Mouse (Mus musculus) ovary, postnatal 14 days (tissue): ENCODE data around the gene Dcakd.
A peak's percentile ranks its signal among the peaks of the same experiment; 100 is the strongest.
"Not testable (repeated sequence)": the region's sequence is repeated elsewhere in the genome, so short reads cannot be mapped to it uniquely, and the experiment has no call there.

ENCODE experiments used
- DNase-seq: peaks from one replicate; pipeline ENCODE4 v3.0.0; 2022; ENCODE audit warnings: low spot score

Gene Dcakd

GRCm38 (mm10) chr11:102981151-102981890 is 46.8 kb downstream of the Dcakd start:
- DNase-seq, result no peak

DNA sequence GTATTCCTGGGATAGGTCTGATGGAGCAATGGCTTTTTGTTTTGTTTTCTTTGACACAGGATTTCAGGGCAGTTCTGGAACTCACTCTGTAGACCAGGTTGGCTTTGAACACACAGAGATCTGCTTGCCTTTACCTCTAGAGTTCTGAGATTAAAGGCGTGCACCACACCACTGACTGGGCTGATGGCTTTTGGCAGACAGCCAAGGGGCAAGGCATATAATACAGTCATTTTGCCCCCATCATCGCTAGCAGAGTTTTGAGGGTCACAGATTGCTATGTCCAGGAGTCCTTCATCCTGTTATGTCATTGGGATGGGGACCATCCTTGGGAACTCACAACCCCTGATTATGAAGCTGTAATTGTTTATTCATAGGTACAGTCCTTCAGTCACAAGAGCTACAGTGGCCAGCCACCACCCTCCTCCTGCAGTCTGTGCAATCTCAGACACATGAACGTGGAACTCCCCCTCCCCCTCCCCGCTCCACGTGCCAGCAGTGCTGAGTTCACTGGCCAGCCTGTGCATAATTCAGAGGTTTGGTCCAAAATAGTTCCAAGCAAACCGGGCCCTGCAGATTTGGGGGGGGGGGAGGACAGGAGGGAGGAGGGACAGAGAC is 50.0 kb downstream of the Dcakd start:
- DNase-seq, result no peak

GRCm38 (mm10) chr11:102975966-102976365 is 52.2 kb downstream of the Dcakd start:
- not testable (repeated sequence) for DNase-seq

- DNase-seq, result no peak
Observed at GRCm38 (mm10) chr11:102972326-102972725, 55.8 kb downstream of the Dcakd start.

DNA sequence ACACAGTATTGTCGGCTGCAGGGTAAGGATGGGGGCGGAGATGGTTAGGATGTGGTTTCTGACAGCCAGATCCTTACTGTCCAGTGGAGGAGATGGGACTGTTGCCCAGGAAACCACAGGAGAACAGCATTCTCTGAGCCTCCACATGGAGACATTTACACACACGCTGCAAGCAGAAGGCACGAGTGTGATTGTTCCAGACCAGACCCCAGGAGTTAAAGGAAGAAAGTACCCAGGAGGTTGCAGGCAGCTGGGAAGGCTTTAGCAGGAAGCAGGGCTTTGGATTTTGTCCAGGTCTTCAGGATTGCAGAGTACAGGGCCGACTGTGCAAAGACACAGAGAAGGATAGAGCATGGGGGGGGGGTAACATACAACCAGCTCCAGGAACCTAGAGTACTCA is 56.5 kb downstream of the Dcakd start:
- DNase-seq, result no peak

- DNase-seq, result no peak
Observed at GRCm38 (mm10) chr11:102964547-102965091, 63.5 kb downstream of the Dcakd start.

DNA sequence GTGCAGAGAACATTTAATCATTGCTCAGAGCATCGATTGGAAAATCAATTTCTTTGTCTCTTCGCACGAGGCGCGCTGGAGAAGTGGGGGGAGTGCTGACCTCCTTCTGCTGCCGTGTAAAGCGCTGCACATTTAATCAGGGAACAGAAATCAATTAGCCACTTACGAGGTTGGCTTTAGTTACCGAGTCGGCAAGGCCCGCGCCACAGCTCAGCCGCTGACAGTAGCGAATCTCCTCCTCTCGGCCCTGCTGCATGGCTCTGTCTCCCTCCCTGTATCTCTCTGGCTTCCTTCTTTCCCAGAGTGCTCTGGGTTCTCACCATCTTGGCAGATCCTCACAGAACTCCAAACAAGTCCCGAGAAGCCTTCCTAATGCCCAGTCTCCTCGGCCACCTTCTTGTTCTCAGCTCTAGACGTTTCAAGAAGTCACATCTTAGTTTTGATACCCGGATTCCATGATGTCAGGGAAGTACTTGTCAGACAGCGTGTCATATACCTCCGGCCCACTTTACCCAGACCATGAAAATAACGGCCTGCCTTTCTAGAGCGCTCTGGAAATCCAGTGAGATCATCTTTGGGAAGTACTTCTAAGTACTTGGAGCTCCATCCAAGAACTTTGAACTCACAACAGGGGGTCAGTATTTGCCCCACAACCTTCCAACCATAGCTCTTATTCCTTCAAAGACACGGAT is 64.1 kb downstream of the Dcakd start:
- no peak for DNase-seq

GRCm38 (mm10) chr11:102963246-102963854 is 64.8 kb downstream of the Dcakd start:
- no peak for DNase-seq

DNA sequence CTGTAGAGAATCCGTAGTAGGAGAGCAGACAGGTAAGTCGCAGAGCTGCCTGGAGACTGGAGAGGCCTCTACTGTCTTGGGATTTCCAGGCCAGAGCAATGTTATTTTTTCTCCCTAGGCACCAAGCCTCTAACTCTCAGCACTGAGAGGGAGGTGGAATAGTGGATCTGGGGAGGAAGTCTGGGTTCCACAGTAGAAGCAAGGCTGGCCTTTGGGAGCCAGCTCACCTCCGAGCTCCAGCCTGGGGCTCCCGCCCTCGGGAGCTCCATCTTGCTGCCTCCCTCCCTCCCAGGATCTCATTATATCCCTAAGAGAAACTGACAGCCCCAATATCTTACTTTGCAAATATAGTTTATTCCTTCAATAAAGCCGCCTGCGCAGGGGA is 65.3 kb downstream of the Dcakd start:
- no peak for DNase-seq

- no peak for DNase-seq
Observed at GRCm38 (mm10) chr11:102961082-102961481, 67.1 kb downstream of the Dcakd start.

- DNase-seq, result no peak
Observed at GRCm38 (mm10) chr11:102958870-102959269, 69.3 kb downstream of the Dcakd start.

- DNase-seq, result no peak
Observed at GRCm38 (mm10) chr11:102958431-102958830, 69.7 kb downstream of the Dcakd start.

DNA sequence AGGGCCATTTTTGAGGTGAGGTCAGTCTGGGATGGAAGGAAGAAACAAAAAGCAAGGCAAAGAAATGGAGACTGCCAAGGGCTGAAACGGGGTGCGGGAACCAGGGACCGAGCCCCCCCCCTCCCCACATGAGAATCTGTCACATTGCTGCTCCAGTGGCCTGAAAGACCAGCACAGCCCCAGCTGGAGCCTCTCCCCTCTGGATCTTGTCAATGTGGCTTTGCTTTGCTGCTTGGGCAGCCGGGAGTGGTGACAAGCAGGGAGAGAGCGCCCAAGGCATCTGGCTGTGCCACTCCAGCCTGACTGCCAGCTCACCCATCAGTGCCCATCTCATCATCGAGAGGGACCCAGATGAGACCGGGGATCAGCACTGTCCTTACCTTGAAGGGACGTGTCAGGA is 70.4 kb downstream of the Dcakd start:
- DNase-seq, result no peak

DNA sequence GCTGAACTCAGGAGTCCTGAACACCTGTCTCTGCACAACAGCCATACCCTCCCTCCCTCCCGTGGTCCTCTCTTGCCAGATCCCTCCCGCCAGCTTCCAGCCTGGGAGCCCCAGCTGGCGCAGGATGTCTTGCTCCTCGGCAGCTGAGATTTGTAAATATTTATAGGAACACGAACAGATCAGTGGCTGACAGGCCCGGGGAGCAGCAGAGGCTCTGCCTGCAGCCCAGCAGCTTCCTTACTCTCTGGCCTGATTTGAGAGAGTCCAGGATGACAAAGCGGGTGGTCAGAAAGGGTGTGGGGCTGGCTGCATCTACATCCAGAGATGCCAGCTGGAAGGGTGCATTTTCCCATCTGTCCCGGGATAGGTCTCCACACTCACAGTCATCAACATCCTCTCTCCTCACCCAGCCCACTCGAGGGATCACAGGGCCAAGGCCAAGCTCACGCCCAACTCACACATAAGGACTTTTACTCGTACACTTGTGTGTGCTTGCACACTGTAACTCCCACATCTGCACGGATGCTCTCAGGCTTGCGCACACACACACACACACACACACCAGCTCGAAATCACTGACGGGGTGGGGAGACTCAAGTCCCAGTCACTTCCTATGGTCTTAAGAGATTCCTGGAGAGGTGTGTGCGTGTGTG is 71.0 kb downstream of the Dcakd start:
- no peak for DNase-seq

- DNase-seq, result no peak
Observed at GRCm38 (mm10) chr11:102952922-102953321, 75.2 kb downstream of the Dcakd start.

DNA sequence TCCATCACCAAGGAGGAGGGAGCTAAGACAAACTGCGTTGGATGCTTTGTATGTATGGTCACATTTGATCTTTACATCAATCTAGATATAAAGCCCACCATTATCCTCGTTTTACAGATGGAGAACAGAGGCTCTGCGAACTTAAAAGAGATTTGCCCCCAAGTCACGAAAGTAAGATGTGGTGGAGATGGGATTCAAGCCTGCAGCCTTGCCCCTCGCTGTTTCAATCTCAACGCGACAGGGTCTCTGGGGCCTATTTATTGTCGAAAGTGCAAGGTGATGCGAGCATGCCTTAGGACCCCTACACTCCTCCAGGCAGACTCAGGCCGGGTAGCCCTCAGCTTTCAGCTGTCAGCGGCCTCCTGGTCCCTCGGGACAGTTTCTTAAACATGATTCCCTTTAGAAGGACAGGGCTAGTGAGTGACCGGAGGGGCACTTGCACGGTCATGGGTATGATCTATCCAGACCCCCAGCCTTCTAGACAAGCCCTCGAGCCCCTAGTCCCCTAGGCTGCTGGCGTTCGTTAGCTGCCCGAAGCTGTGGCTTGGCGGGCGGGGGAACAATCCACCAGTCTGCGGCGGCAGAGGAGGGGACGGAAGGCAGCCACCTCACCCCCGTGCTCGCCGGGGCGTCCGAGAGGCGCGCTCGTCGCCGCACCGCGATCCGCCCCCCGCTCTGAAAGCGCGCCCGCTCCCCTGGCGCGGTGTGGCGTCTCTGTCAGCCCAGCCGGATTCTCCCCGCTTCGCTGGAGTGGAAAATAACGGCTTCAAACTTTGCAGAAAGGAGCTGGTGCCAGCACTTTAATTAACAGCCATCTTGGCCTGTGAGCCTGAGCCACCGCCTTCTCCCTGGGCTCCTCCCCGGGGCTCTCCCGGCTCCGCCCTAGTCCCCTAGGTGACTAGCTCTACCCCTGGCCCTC is 79.8 kb downstream of the Dcakd start:
- no peak for DNase-seq

- DNase-seq, result no peak
Observed at GRCm38 (mm10) chr11:102946992-102947343, 81.2 kb downstream of the Dcakd start.

DNA sequence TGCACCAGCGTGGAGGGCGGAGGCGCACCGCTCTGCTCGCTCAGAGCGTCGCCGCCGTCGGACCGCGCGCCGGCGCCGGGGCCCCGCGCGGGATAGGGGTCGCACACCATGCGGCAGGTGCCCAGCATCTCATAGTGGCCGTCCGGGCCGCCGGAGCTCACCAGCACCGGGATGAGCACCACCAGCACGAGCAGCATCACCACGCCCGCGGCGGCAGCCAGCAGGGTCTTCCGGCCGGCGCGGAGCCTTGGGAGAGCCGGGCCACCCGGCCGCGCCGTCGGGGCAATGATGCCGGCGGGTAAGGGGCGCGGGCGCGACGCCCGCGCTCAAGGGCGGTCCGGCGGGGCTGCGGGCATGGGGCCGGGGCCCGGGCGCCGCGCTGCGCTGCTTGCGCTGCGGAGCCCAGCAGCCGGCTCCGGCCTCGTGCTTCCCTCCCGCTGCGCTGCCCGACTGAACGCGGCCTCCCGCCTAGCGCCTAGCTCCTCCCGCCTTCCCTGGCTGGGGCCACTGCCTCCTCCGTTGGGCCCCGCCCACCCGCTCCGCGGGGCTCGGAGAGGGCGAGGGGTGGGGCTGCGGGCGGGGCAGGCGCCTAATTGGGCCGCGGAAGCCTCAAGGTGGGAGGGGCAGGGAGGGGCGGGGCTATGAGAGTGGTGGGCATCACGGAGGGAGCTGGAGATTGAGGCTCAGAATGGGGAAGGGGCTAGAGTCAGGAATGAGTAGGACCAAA is 81.7 kb downstream of the Dcakd start, which contains the start of gene C1ql1:
C1ql1 (minus strand) TSS at position 424 of the 727 bp plus-strand sequence.
- DNase-seq, result peak; percentile 73

GRCm38 (mm10) chr11:102945306-102946264 is 82.5 kb downstream of the Dcakd start:
- DNase-seq, result no peak
